Mouse (Mus musculus): Measurements from ENCODE around the gene Apeh. TPM values are rescaled to one million over a fixed set of nuclear protein-coding genes. Genes with fewer than 3 reads are reported as not detected.

Apeh gene
- polyA plus RNA-seq, 1 experiment, result 74.8 TPM

DNA sequence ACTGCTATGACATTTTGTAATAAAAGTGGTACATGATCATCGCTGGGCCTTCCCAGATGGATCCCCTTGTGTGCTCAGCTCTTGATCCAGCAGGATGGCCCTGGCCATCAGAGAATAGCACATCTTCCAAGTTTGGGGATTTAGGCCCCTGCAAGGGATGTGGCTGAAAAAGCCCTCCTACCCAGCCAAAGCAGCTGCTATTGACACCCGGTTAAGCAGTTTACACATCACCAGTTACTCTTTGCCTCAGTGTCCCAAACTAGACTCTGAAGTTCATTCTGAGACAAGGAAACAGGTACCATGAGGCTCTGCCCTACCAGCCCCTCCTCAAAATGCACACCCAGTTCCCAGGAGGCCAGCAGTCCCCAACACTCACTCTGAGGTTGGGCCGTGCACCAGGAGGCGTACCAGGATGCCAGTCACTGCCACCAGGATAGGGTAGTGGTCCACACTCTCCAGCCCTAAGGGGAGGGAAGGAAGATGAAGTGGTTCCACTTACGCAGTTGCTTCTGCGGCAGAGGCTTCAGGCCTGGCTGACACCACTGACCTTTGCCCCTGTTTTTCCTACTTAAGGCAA, 38.7 kb downstream of the Apeh start:
- no peak for DNase-seq
- Histone ChIP-seq H3K4me3 (replicated peaks; ENCODE audit: extremely low read depth, low read depth, low read length) (no peak overlapping the region), H3K4me1 (ENCODE audit: control insufficient read depth, insufficient read depth, low read length) (peaks cover 6% of the 10 kb centered on the region)
- 87% methylated on average over 6 of the region's 6 CpGs for WGBS
- no peak for TF ChIP-seq POLR2A (IDR thresholded peaks at IDR 0.05; ENCODE audit: borderline replicate concordance, extremely low read depth, low read depth, low read length)
- TF ChIP-seq CTCF (IDR thresholded peaks at IDR 0.05; ENCODE audit: insufficient read depth, low read length), result no peak

DNA sequence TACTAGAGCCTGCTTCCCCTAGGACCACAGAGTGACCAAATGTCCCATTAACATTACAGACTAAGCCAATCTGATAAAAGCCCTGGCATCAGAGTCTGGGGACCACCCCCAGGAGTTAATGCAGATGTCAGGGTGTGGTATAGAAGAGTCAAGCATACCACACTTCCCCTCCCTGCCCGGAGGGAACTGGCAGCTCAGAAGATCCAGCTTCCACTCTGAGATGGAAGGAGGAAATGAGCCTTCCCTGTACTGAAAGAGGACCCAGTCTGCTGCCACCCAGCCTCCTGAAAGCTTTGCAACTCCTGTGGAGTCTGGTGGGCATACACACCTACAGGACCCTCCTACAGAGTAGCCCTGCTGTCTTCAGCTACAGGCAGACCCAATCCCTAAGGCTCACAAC, 39.3 kb downstream of the Apeh start:
- Histone ChIP-seq H3K4me3 (replicated peaks; ENCODE audit: extremely low read depth, low read depth, low read length) (no peak overlapping the region), H3K4me1 (ENCODE audit: control insufficient read depth, insufficient read depth, low read length) (peaks cover 6% of the 10 kb centered on the region)
- WGBS, result 40% methylated on average over 1 of the region's 1 CpGs
- TF ChIP-seq CTCF (IDR thresholded peaks at IDR 0.05; ENCODE audit: insufficient read depth, low read length) (no peak), POLR2A (IDR thresholded peaks at IDR 0.05; ENCODE audit: borderline replicate concordance, extremely low read depth, low read depth, low read length) (no peak)
- DNase-seq, result no peak

DNA sequence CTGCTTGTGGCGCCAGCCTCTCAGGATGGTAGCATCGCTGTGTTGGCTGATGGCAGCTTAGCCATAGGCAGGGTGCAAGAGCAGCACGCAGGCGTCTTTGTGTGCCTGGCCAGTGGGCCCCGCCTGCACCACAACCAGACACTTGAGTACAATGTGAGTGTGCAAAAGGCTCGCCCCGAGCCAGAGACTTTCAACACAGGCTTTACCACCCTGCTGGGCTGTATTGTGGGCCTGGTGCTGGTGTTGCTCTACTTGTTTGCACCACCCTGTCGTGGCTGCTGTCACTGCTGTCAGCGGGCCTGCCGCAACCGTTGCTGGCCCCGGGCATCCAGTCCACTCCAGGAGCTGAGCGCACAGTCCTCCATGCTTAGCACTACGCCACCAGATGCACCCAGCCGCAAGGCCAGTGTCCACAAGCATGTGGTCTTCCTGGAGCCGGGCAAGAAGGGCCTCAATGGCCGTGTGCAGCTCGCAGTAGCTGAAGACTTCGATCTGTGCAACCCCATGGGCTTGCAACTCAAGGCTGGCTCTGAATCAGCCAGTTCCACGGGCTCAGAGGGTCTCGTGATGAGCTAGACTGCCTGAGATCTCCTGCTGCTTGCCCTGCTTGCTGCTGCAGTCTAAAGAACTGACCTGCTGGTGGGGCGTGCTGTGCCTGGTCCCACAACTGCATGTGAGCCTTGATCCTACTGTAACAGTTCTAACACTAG, 39.9 kb downstream of the Apeh start:
- WGBS, result 87% methylated on average over 22 of the region's 22 CpGs
- TF ChIP-seq CTCF (IDR thresholded peaks at IDR 0.05; ENCODE audit: insufficient read depth, low read length), result no peak
- TF ChIP-seq POLR2A (IDR thresholded peaks at IDR 0.05; ENCODE audit: borderline replicate concordance, extremely low read depth, low read depth, low read length), result no peak
- no peak overlapping the region for H3K4me3 ChIP-seq (replicated peaks; ENCODE audit: extremely low read depth, low read depth, low read length)
- no peak for DNase-seq
- H3K4me1 ChIP-seq (ENCODE audit: control insufficient read depth, insufficient read depth, low read length), result peaks cover 7% of the 10 kb centered on the region

DNA sequence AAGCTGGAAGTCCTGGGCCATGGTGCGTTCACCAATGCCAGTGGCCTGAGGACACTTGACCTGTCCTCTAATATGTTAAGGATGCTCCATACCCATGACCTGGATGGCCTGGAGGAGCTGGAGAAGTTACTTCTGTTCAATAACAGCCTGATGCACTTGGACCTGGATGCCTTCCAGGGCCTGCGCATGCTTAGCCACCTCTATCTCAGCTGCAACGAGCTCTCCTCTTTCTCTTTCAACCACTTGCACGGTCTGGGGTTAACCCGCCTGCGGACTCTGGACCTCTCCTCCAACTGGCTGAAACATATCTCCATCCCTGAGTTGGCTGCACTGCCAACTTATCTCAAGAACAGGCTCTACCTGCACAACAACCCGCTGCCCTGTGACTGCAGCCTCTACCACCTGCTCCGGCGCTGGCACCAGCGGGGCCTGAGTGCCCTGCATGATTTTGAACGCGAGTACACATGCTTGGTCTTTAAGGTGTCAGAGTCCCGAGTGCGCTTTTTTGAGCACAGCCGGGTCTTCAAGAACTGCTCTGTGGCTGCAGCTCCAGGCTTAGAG, 40.7 kb downstream of the Apeh start:
- peaks cover 9% of the 10 kb centered on the region for H3K4me1 ChIP-seq (ENCODE audit: control insufficient read depth, insufficient read depth, low read length)
- DNase-seq, result no peak
- TF ChIP-seq POLR2A (IDR thresholded peaks at IDR 0.05; ENCODE audit: borderline replicate concordance, extremely low read depth, low read depth, low read length), result no peak
- TF ChIP-seq CTCF (IDR thresholded peaks at IDR 0.05; ENCODE audit: insufficient read depth, low read length), result no peak
- 79% methylated on average over 15 of the region's 15 CpGs for WGBS
- no peak overlapping the region for H3K4me3 ChIP-seq (replicated peaks; ENCODE audit: extremely low read depth, low read depth, low read length)

DNA sequence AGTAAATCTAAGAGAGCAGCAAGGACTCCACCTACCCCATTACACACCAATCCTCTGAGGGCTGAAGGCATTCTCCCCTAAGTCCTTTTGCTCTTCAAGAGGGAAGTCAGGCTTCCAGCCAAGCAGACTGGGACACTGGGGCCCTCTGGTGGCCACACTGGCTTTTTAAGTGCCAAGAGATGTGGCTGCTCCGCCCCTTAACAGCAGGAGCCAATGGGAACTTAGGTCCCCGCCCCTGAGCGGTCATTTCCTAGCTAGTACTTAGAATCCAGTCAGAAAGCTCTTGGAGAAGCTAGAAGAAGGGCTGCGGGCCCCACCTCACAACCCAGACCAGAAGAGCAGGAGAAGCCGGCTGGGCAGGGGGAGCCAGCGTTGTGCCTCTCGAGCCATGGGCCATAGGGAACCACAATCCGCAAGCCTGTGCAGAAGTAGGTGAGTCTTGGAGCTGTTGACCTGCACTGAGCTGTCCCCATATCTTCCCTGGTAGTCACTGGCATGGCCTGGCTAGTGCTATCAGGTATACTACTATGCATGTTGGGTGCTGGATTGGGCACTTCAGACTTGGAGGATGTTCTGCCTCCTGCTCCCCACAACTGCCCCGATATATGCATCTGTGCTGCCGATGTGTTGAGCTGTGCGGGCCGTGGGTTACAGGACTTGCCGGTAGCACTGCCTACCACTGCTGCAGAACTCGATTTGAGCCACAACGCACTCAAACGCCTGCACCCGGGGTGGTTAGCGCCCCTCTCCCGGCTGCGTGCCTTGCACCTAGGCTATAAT, 41.3 kb downstream of the Apeh start, which contains the start of gene Amigo3:
TSS of gene Amigo3 (plus strand) at position 275 of the 780 bp plus-strand sequence.
- no peak within 1 kb of the TSS for H3K4me3 ChIP-seq (replicated peaks; ENCODE audit: extremely low read depth, low read depth, low read length)
- peaks cover 9% of the 10 kb centered on the region for H3K4me1 ChIP-seq (ENCODE audit: control insufficient read depth, insufficient read depth, low read length)
- DNase-seq, result peak; percentile 97
- TF ChIP-seq CTCF (IDR thresholded peaks at IDR 0.05; ENCODE audit: insufficient read depth, low read length) (peak; percentile 85), POLR2A (IDR thresholded peaks at IDR 0.05; ENCODE audit: borderline replicate concordance, extremely low read depth, low read depth, low read length) (peak; percentile 38; the same call in 1 of the 2 replicates)
- 51% methylated on average over 20 of the region's 20 CpGs for WGBS

DNA sequence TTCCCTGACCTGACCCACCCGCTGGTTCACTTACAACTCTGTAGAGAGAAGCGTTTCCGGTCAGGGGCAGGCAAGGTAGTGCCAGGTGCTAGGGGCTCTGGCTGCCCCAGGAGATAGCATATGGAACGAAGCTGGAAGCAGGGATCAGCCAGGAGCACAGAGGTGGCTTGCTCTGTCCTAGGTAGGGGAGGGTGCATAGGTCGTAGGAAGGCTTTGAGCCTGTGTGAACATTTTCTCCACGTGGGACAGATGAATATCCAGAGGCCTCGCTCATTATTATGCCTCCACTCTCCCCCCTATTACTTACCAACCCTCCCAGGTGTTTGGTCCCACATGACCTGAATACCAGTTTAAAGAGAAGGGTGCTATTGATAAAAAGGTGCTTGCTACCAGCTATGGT, 42.0 kb downstream of the Apeh start:
- no peak overlapping the region for H3K4me3 ChIP-seq (replicated peaks; ENCODE audit: extremely low read depth, low read depth, low read length)
- H3K4me1 ChIP-seq (ENCODE audit: control insufficient read depth, insufficient read depth, low read length), result peaks cover 9% of the 10 kb centered on the region
- TF ChIP-seq CTCF (IDR thresholded peaks at IDR 0.05; ENCODE audit: insufficient read depth, low read length), result no peak
- no peak for TF ChIP-seq POLR2A (IDR thresholded peaks at IDR 0.05; ENCODE audit: borderline replicate concordance, extremely low read depth, low read depth, low read length)
- DNase-seq, result no peak
- 71% methylated on average over 7 of the region's 7 CpGs for WGBS

DNA sequence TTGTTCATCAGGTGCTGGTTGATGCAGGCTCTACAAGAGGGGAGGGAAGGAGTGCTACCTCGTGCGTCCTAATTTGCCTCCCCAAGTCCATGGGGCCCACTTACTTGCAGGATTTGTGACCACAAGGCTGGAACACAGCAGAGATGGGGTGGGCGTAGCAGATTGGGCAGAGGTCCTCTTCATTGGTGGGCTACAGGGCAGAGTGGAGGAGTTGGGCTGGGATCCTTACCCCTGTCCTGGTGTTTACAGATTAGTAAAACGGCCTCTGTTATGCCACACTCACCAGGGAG, 42.5 kb downstream of the Apeh start:
- Histone ChIP-seq H3K4me3 (replicated peaks; ENCODE audit: extremely low read depth, low read depth, low read length) (no peak overlapping the region), H3K4me1 (ENCODE audit: control insufficient read depth, insufficient read depth, low read length) (peaks cover 9% of the 10 kb centered on the region)
- WGBS, result 75% methylated on average over 4 of the region's 4 CpGs
- TF ChIP-seq CTCF (IDR thresholded peaks at IDR 0.05; ENCODE audit: insufficient read depth, low read length), result no peak
- TF ChIP-seq POLR2A (IDR thresholded peaks at IDR 0.05; ENCODE audit: borderline replicate concordance, extremely low read depth, low read depth, low read length), result no peak
- DNase-seq, result no peak

DNA sequence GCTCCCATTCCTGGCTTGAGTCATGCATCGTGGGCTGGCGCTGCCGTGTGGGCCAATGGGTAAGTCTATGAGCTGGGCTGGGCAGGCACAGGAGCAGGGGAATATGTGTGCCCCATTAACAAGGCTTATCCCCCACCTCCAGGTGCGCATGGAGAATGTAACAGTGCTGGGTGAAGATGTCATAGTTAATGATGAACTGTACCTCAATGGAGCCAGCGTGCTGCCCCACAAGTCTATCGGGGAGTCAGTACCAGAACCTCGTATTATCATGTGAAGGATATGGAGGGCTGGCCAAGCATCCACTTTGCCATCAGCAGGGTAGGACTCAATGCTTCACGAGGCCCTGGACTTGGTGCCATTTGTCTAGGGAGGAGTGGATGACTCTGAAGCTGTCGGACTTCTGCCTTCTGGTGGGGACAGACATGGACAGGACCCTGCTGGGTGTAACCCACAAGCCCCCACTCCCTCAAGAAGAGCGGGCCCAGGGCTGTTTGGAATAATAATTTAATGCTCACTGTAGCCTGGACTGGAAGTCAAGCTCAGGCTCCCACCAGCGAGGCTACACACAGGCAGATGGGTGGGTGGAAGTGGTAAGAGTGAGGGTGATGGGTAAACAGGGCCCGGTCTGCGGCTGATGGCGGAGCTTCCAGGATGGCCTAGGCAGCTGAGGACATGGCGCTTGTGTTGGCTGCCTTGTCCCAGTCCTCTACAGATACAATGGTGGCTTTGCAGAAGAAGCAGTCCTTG, 43.0 kb downstream of the Apeh start:
- Histone ChIP-seq H3K4me3 (replicated peaks; ENCODE audit: extremely low read depth, low read depth, low read length) (no peak overlapping the region), H3K4me1 (ENCODE audit: control insufficient read depth, insufficient read depth, low read length) (peaks cover 9% of the 10 kb centered on the region)
- no peak for DNase-seq
- WGBS, result 88% methylated on average over 15 of the region's 15 CpGs
- TF ChIP-seq CTCF (IDR thresholded peaks at IDR 0.05; ENCODE audit: insufficient read depth, low read length) (no peak), POLR2A (IDR thresholded peaks at IDR 0.05; ENCODE audit: borderline replicate concordance, extremely low read depth, low read depth, low read length) (no peak)

Measured in lung, adult 2 months (tissue).